Mouse (Mus musculus) megakaryocyte, embryonic 14.5 days (primary cell): ENCODE measurements at regions not wholly inside any gene's neighbourhood (a gene's known extent, or its start where the extent isn't known, plus 50 kb on each side); places are given as distances from the start of the nearest gene placed in this dataset.

ENCODE experiments used
- FLI1 ChIP-seq: IDR thresholded peaks from 2 replicates; pipeline ENCODE4 v1.6.1; 2012; ENCODE audit warnings: low read length, inconsistent platforms, mixed read lengths
- GATA1 ChIP-seq: IDR thresholded peaks from 3 replicates; pipeline ENCODE4 v1.6.1; 2012; ENCODE audit warnings: mixed read lengths, low read length, inconsistent platforms, borderline replicate concordance

- TF ChIP-seq GATA1 (no peak), FLI1 (no peak)
Measured at GRCm38 (mm10) chr3:15217591-15217990, 114.5 kb downstream of the Gm9733 start.
